10 mouse cellular contexts compared by ENCODE assay signal in genomic region chr5:23862291-23862690, GRCm38 (mm10). TPM values are rescaled to one million over a fixed set of nuclear protein-coding genes. Genes with fewer than 3 reads are reported as not detected.
DNase-seq lines count a peak whose midpoint lies in the region; ATAC-seq lines count a peak whose summit lies in the region.
"Had no signal": no experiment of that assay in that cellular context is flagged by ENCODE, and none has a peak within 500 bp of the region (broad histone marks: within the 10 kb centered on the region; RNA-seq: fewer than 3 reads in every experiment).

No protein-coding gene starts in this region.

- no peak overlapping the region for H3K4me3 ChIP-seq in forebrain, embryonic 12.5 days (replicated peaks)
- no peak overlapping the region for H3K4me3 ChIP-seq in midbrain, embryonic 16.5 days (ENCODE audit: low read depth, low read length)

- H3K27ac ChIP-seq in forebrain, embryonic 12.5 days: no peak overlapping the region
- no peak overlapping the region for H3K27ac ChIP-seq in midbrain, embryonic 16.5 days (ENCODE audit: low read length)

- no peaks in the 10 kb centered on the region for H3K27me3 ChIP-seq in forebrain, embryonic 12.5 days
- no peaks in the 10 kb centered on the region for H3K27me3 ChIP-seq in midbrain, embryonic 16.5 days (ENCODE audit: control insufficient read depth, insufficient read depth, low read depth, low read length)
- H3K27me3 ChIP-seq: Patski had no signal

- no peak overlapping the region for H3K9ac ChIP-seq in forebrain, embryonic 12.5 days
- H3K9ac ChIP-seq in midbrain, embryonic 16.5 days (ENCODE audit: low read depth, low read length): no peak overlapping the region

- peaks cover 37% of the 10 kb centered on the region for H3K36me3 ChIP-seq in forebrain, embryonic 12.5 days (replicated peaks)
- H3K36me3 ChIP-seq in midbrain, embryonic 16.5 days (ENCODE audit: control insufficient read depth, insufficient read depth, low read length): no peaks in the 10 kb centered on the region; the same call in 1 of the 2 replicates

- no peaks in the 10 kb centered on the region for H3K9me3 ChIP-seq in forebrain, embryonic 12.5 days
- no peaks in the 10 kb centered on the region for H3K9me3 ChIP-seq in midbrain, embryonic 16.5 days (replicated peaks; ENCODE audit: control insufficient read depth, low read length, poor library complexity, severe bottlenecking)

- H3K4me2 ChIP-seq in forebrain, embryonic 12.5 days: no peak overlapping the region
- H3K4me2 ChIP-seq in midbrain, embryonic 16.5 days (ENCODE audit: low read length): no peak overlapping the region

- no peaks in the 10 kb centered on the region for H3K4me1 ChIP-seq in forebrain, embryonic 12.5 days
- no peaks in the 10 kb centered on the region for H3K4me1 ChIP-seq in midbrain, embryonic 16.5 days (ENCODE audit: control insufficient read depth, insufficient read depth, low read length)

- peak; percentile 24 for DNase-seq in ovary, postnatal 10 days (ENCODE audit: low spot score)
- no peak for DNase-seq in ovary, adult 18-20 months (ENCODE audit: low spot score)
- DNase-seq in gastrocnemius, adult 8-10 months (ENCODE audit: low spot score in 2 of 2): peak; percentile 56 to 59
- peak; percentile 88 for DNase-seq in heart, postnatal 4 days
- DNase-seq in lung, postnatal 4 days: peak; percentile 76 to 85
- no peak for DNase-seq in spleen, postnatal 14 days (ENCODE audit: low spot score in 2 of 2)
- DNase-seq: thymus, postnatal 14 days had no signal

- no peak for ATAC-seq in forebrain, embryonic 12.5 days (ENCODE audit: low FRiP score)
- ATAC-seq in midbrain, embryonic 16.5 days: no peak
- ATAC-seq: Patski had no signal

- 89% methylated on average over 5 of the region's 5 CpGs for WGBS in forebrain, embryonic 12.5 days
- 78% methylated on average over 5 of the region's 5 CpGs for WGBS in midbrain, embryonic 16.5 days

RNA-seq across cellular contexts. Expression of gene Tomm7, which starts 18.3 kb away (rescaled TPM):
- 10 to 100 TPM; 65.2 to 74.8 (median 72.6) TPM for total RNA-seq in gastrocnemius, adult 8-10 months (2022)
- total RNA-seq in heart, postnatal 4 days (2021): 10 to 100 TPM; 85.6 to 96.9 TPM
- polyA plus RNA-seq in forebrain, embryonic 12.5 days (2016; fragmentation: Nextera tagmentation; extraction: Ambion mirVana): 121 and 134 TPM in 2 replicates
- polyA plus RNA-seq in midbrain, embryonic 16.5 days (2015; fragmentation: Nextera tagmentation; extraction: Ambion mirVana): 75.7 and 77.3 TPM in 2 replicates

Comparison
In these comparisons a context has a peak if more than half of its experiments do, and no peak if none do; other contexts are left out.
1. DNase-seq: peak in ovary, postnatal 10 days (single experiment), gastrocnemius, adult 8-10 months (2 of 2), heart, postnatal 4 days (single experiment) and lung, postnatal 4 days (2 of 2); none in ovary, adult 18-20 months (single experiment) and spleen, postnatal 14 days (0 of 2).